Mouse (Mus musculus) neural tube, embryonic 14.5 days (tissue): Measurements from ENCODE around the gene Olfr1339. TPM values are rescaled to one million over a fixed set of nuclear protein-coding genes. Genes with fewer than 3 reads are reported as not detected.

Experiments used
- ATAC-seq: fragments of 200-750 bp; cut with Nextera tagmentation; 2 replicates; pipeline ENCODE4 v1.8.0; 2017; ENCODE audit warnings: low read depth, mild to moderate bottlenecking, moderate TSS enrichment, moderate library complexity
- H3K27ac ChIP-seq: fragments of 300-500 bp; sonication (generic); 2 replicates; pipeline ENCODE4 v1.5.1; 2014; ENCODE audit warnings: low read depth, mild to moderate bottlenecking, control low read depth, low read length, moderate library complexity, mixed read lengths
- H3K27me3 ChIP-seq: fragments of 300-500 bp; sonication (generic); 2 replicates; pipeline ENCODE4 v1.6.1; 2014; ENCODE audit warnings: low read length; ENCODE audit not compliant: control insufficient read depth, insufficient read depth
- H3K36me3 ChIP-seq: fragments of 300-500 bp; sonication (generic); 2 replicates; pipeline ENCODE4 v1.6.1; 2014; ENCODE audit warnings: low read length, mixed read lengths; ENCODE audit not compliant: control insufficient read depth, insufficient read depth
- H3K4me1 ChIP-seq: fragments of 300-500 bp; sonication (generic); 2 replicates; pipeline ENCODE4 v1.6.1; 2014; ENCODE audit warnings: low read length; ENCODE audit not compliant: control insufficient read depth, insufficient read depth
- H3K4me2 ChIP-seq: fragments of 300-500 bp; sonication (generic); 2 replicates; pipeline ENCODE4 v1.6.1; 2014; ENCODE audit warnings: mild to moderate bottlenecking, low read depth, low read length, control low read depth
- H3K4me3 ChIP-seq: fragments of 300-500 bp; sonication (generic); 2 replicates; pipeline ENCODE4 v1.5.1; 2014; ENCODE audit warnings: low read depth, low read length, control low read depth, mixed read lengths
- H3K9ac ChIP-seq: fragments of 300-500 bp; sonication (generic); replicated peaks from 2 replicates; pipeline ENCODE4 v1.6.1; 2014; ENCODE audit warnings: low read depth, mild to moderate bottlenecking, control low read depth, low read length, mixed read lengths
- H3K9me3 ChIP-seq: fragments of 300-500 bp; sonication (generic); 2 replicates; pipeline ENCODE4 v1.6.1; 2016; ENCODE audit warnings: low read length; ENCODE audit not compliant: control insufficient read depth
- WGBS: fragments of 180-500 bp; shearing (Covaris S2); extraction: QIAGEN DNeasy Blood & Tissue Kit; methylation state at CpG from one replicate; pipeline ENCODE4 v1.1.7; 2014; 5-methylcytosine and 5-hydroxymethylcytosine counted together
- polyA plus RNA-seq: library from polyadenylated mRNA; unstranded; fragments of >200 nt; fragmentation: Nextera tagmentation; extraction: Ambion mirVana; gene quantifications from 2 replicates; pipeline ENCODE4 v1.2.1, GENCODE M21; 2014

The Olfr1339 gene
- polyA plus RNA-seq = not detected in 2 replicates

DNA sequence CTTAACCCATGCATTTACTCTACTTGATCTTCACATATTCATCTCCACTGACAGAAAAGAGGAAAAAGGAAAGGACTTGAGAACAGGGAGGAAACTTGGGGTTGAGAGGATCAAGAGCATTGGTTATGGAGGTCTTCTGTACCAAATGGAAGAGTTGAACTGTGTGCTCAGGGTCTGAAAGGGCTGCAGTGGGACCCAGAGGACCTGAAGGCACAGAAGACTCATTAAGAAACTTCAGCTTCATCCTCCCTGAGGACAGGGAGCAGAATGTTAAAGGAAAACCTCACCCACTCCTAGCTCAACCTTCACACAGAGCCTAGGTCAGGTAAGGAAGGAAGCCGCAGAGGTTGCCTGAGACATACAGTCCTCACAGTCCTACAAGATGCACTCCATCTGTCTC, at the start of gene Olfr1339:
Olfr1339 (plus strand) TSS at position 301 of the 400 bp plus-strand sequence.
- Histone ChIP-seq H3K36me3 (no peaks in the 10 kb centered on the region), H3K9ac (no peak within 1 kb of the TSS), H3K4me2 (no peak within 1 kb of the TSS), H3K27me3 (no peaks in the 10 kb centered on the region), H3K27ac (no peak within 1 kb of the TSS), H3K4me3 (no peak within 1 kb of the TSS), H3K4me1 (no peaks in the 10 kb centered on the region), H3K9me3 (no peaks in the 10 kb centered on the region)
- 100% methylated on average over 1 of the region's 1 CpGs for WGBS
- no peak for ATAC-seq

DNA sequence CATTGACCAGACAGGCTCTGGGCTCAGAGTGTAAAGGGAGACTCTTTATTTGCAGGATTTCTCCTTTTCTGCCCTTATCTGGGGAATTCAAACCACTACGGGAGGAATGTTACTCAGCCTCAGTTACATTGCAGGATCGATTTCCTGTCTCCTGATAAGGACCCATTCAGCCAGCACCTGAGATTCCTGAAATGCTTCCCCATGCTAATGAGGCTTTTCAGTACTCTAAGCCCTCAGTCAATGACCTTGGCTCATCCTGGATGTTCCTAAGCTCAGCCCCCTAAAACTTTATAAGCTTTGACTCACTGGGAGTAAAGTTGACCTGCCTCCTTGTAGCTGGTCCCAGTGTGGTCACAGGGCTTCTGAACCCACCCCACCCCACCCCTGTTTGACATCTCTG, 44.9 kb upstream of the Olfr1339 start:
- no peak for ATAC-seq
- no peak overlapping the region for H3K27ac ChIP-seq
- no peak overlapping the region for H3K9ac ChIP-seq
- H3K27me3 ChIP-seq = no peaks in the 10 kb centered on the region
- 77% methylated on average over 2 of the region's 2 CpGs for WGBS
- H3K4me2 ChIP-seq = no peak overlapping the region
- no peaks in the 10 kb centered on the region for H3K36me3 ChIP-seq
- H3K4me3 ChIP-seq = no peak overlapping the region
- H3K4me1 ChIP-seq = no peaks in the 10 kb centered on the region
- no peaks in the 10 kb centered on the region for H3K9me3 ChIP-seq

DNA sequence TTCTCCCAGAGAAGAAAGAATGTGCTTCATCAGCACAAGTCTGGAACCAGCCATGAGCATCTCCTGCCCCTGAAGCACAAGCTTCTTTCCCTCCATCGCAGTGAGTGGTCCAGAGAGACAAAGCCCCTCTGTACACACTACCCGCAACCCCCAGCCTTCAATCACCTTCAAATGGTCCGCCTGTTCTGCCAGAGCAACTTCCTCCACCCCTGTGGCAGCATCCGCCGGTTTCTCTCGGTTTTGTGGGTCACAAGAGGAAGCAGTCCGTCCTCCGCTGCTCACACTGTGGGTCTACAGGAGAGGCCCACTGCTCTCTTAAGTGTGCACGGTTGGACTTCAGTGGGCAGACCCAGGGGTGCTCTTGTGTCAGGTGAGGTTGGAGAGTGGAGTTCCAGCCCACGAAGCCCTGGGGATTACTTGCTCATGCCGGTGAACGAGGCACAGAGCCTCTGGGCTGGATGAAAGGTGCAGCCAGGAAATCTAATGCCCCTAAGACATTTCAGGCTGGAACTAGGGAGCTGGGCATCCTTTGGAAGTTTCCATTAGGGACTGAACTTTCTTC, 39.5 kb upstream of the Olfr1339 start, which contains the start of gene Olfr1342:
Olfr1342 (minus strand) TSS at position 345 of the 562 bp plus-strand sequence.
- Histone ChIP-seq H3K9me3 (no peaks in the 10 kb centered on the region), H3K27ac (no peak within 1 kb of the TSS), H3K4me2 (no peak within 1 kb of the TSS), H3K4me1 (no peaks in the 10 kb centered on the region), H3K9ac (no peak within 1 kb of the TSS), H3K4me3 (no peak within 1 kb of the TSS), H3K27me3 (no peaks in the 10 kb centered on the region), H3K36me3 (no peaks in the 10 kb centered on the region)
- ATAC-seq = no peak
- WGBS = 64% methylated on average over 12 of the region's 12 CpGs

DNA sequence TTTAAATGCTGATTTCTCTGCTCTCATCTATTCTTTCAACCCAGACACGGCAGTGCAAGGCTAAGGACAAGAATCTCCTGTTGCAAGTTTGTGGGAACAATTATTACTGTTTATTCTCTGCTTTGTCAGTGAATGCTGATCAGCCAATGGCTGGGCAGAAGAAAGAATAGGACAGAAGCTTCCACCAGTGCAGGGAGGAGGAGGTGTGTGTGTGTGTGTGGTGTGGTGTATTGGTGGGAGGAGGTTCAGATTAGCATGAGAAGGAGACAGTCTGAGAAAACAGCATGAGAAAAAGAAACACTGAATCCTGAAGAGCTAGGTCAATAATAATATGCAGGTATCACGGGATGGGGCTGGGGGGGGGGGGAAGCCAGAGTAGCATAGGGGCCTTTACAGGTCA, 38.2 kb upstream of the Olfr1339 start:
- H3K27me3 ChIP-seq = no peaks in the 10 kb centered on the region
- WGBS = 43% methylated on average over 2 of the region's 2 CpGs
- H3K9ac ChIP-seq = no peak overlapping the region
- no peak overlapping the region for H3K27ac ChIP-seq
- ATAC-seq = no peak
- H3K9me3 ChIP-seq = no peaks in the 10 kb centered on the region
- no peaks in the 10 kb centered on the region for H3K36me3 ChIP-seq
- no peaks in the 10 kb centered on the region for H3K4me1 ChIP-seq
- no peak overlapping the region for H3K4me3 ChIP-seq
- no peak overlapping the region for H3K4me2 ChIP-seq

DNA sequence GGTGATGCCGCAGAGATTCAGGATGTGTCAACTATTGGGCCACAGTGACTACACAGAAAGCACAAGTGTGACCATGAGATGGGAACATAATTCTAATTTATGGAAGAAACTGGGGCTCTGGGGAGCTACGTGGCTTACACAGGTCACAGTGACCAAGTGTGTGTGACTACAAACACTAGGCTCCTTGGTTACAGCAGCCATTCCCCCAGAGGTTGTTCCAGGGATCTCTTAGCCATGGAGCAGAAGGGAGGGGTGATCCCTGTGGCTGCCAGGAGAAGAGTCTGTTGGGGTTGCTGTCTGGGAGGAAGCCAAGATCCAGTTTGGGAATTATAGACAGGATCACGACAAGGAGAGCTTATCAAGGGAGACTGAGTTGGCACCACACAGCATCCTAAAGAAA, 28.8 kb upstream of the Olfr1339 start, which contains the start of gene Olfr1341:
Olfr1341 (plus strand) TSS at position 301 of the 400 bp plus-strand sequence.
- Histone ChIP-seq H3K36me3 (no peaks in the 10 kb centered on the region), H3K9ac (no peak within 1 kb of the TSS), H3K9me3 (no peaks in the 10 kb centered on the region), H3K27ac (no peak within 1 kb of the TSS), H3K4me3 (no peak within 1 kb of the TSS), H3K27me3 (no peaks in the 10 kb centered on the region), H3K4me1 (no peaks in the 10 kb centered on the region), H3K4me2 (no peak within 1 kb of the TSS)
- no peak for ATAC-seq
- 86% methylated on average over 3 of the region's 3 CpGs for WGBS

DNA sequence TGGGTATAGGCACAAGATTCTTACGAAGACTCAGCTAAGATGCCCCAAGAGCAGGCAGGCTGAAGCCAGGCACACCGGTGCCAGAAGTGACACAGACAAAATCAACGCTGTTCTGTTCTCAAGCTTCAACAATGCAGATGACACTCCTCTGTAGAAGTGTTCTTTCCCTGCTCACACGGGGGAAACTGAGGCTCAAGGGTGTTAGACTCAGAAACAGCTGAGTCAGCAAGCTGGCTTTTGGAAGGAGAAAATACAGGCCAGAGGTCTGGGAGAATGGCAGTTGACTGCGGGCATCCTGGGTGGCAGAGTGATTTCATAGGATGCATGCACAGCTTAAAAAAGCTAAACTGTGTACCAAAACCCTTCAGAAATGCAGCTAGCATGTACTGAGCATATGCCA, 23.9 kb upstream of the Olfr1339 start:
- 86% methylated on average over 5 of the region's 5 CpGs for WGBS
- Histone ChIP-seq H3K9ac (no peak overlapping the region), H3K4me2 (no peak overlapping the region), H3K4me3 (no peak overlapping the region), H3K9me3 (no peaks in the 10 kb centered on the region), H3K27ac (no peak overlapping the region), H3K27me3 (no peaks in the 10 kb centered on the region), H3K36me3 (no peaks in the 10 kb centered on the region), H3K4me1 (no peaks in the 10 kb centered on the region)
- ATAC-seq = no peak

DNA sequence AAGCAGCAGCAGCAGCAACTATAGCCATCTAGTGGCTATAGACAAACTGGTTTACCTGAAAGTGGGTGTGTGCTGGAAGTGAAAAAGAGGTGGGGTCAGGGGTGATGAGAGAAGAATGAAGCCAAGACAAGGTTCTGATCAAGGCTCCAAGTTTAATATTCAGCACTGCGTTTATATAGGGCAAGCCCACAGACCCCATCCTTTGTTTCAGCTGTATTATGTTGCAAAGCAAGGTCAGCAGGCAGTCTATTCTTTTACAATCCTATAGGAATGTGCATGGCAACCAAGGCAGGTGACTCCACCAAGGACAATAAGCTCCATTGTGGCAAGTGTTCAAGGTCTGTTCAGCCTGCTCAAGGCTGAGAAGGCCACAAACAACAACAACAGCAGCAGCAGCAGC, 20.3 kb upstream of the Olfr1339 start:
- no peaks in the 10 kb centered on the region for H3K9me3 ChIP-seq
- no peaks in the 10 kb centered on the region for H3K27me3 ChIP-seq
- 32% methylated on average over 1 of the region's 1 CpGs for WGBS
- H3K4me2 ChIP-seq = no peak overlapping the region
- H3K9ac ChIP-seq = no peak overlapping the region
- H3K4me3 ChIP-seq = no peak overlapping the region
- no peak for ATAC-seq
- H3K27ac ChIP-seq = no peak overlapping the region
- no peaks in the 10 kb centered on the region for H3K4me1 ChIP-seq
- H3K36me3 ChIP-seq = no peaks in the 10 kb centered on the region

DNA sequence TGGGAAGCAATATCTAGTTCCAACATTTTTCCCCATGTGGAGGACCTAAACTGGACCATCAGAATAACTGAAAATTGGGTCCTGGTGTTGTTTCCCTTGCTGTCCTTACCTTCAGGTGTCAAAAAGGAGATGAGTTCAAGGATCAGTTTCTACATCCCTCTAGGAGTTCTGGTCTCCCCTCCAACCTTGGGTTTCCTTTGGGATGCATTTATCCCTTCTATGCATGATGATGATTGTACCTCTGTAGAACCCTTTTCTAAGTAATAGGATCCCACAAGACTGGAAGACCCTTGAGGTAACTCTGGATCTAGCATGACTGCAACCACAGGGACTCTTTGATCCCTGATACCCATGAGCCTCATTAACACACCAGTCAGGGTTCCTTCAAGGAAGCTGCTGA, 12.1 kb upstream of the Olfr1339 start, which contains the start of gene Olfr1340:
Olfr1340 (plus strand) TSS at position 301 of the 400 bp plus-strand sequence.
- Histone ChIP-seq H3K27ac (no peak within 1 kb of the TSS), H3K36me3 (no peaks in the 10 kb centered on the region), H3K4me2 (no peak within 1 kb of the TSS), H3K9me3 (no peaks in the 10 kb centered on the region), H3K9ac (no peak within 1 kb of the TSS), H3K4me1 (no peaks in the 10 kb centered on the region), H3K27me3 (no peaks in the 10 kb centered on the region), H3K4me3 (no peak within 1 kb of the TSS)
- no peak for ATAC-seq

DNA sequence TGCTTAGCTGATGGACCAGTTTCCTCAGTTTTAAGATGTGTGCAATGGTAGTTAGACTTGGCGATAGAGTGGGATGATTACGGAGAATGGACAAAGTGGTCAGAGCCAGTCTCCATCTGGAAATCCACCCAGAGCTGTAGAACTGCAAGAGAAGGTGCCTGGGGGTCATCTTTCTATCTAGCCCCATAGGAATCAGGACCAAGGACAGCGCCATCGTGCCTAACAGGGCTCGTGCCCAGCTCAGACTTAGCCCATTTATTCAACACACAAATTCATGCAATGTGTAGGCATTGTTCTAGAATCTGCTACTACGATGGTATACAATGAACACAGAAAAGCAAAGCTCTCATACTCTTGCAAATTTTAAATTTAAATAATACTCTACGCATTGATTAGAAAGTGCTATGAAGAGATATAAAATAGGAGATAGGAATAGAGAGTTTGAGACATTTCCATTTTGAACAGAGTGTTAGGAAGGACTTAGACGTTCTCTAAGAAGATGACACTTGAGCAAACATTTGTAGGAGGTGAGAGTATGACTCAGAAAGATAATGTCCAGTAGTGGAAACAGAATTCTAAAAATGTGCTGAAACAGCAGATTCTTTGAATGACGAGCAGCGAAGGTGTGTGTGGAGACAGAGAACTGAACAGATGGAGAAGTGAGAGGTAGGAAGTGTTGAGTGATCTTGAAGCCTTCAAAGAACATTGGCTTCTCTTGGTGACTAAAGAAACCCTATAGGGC, 10.1 kb upstream of the Olfr1339 start:
- no peaks in the 10 kb centered on the region for H3K9me3 ChIP-seq
- no peaks in the 10 kb centered on the region for H3K27me3 ChIP-seq
- H3K9ac ChIP-seq = no peak overlapping the region
- no peaks in the 10 kb centered on the region for H3K4me1 ChIP-seq
- H3K4me3 ChIP-seq = no peak overlapping the region
- no peak for ATAC-seq
- 63% methylated on average over 10 of the region's 10 CpGs for WGBS
- H3K4me2 ChIP-seq = no peak overlapping the region
- no peaks in the 10 kb centered on the region for H3K36me3 ChIP-seq
- no peak overlapping the region for H3K27ac ChIP-seq
